Mouse (Mus musculus) spleen, adult 2 months (tissue): Measurements from ENCODE around the gene Wnt7a. TPM values are rescaled to one million over a fixed set of nuclear protein-coding genes. Genes with fewer than 3 reads are reported as not detected.
A peak's percentile ranks its signal among the peaks of the same experiment; 100 is the strongest.

Experiments
- DNase-seq, 2 experiments: peaks; one replicate each; pipeline versions ENCODE4 v3.0.0 to v3.0.0-alpha.2; 2012 to 2021; ENCODE audit warnings: low spot score in 2 of 2, low read depth in 1 of 2
- H3K27ac ChIP-seq: fragments of 200-500 bp; 2 replicates; pipeline ENCODE4 v1.5.1; 2012; ENCODE audit warnings: low read length, inconsistent platforms; ENCODE audit not compliant: insufficient read depth
- H3K27me3 ChIP-seq: fragments of 200-500 bp; 2 replicates; pipeline ENCODE4 v1.6.1; 2012; ENCODE audit warnings: mild to moderate bottlenecking, moderate library complexity, low read length, inconsistent platforms; ENCODE audit not compliant: control insufficient read depth, insufficient read depth
- H3K36me3 ChIP-seq: fragments of 200-500 bp; 2 replicates; pipeline ENCODE4 v1.6.1; 2012; ENCODE audit warnings: mild to moderate bottlenecking, low read length, inconsistent platforms; ENCODE audit not compliant: control insufficient read depth, insufficient read depth
- H3K4me1 ChIP-seq: fragments of 200-500 bp; 2 replicates; pipeline ENCODE4 v1.6.1; 2011; ENCODE audit warnings: inconsistent platforms; ENCODE audit not compliant: control insufficient read depth, insufficient read depth, insufficient read length
- H3K4me3 ChIP-seq: fragments of 200-500 bp; 2 replicates; pipeline ENCODE4 v1.5.1; 2011; ENCODE audit warnings: mild to moderate bottlenecking, inconsistent platforms; ENCODE audit not compliant: insufficient read depth, insufficient read length; ENCODE audit errors: extremely low read depth
- CTCF ChIP-seq: fragments of 200-500 bp; IDR thresholded peaks from 2 replicates; pipeline ENCODE4 v1.5.1; 2011; ENCODE audit warnings: mild to moderate bottlenecking, inconsistent platforms; ENCODE audit not compliant: insufficient read depth, insufficient read length, insufficient replicate concordance; ENCODE audit errors: extremely low read depth
- POLR2A ChIP-seq: fragments of 200-500 bp; IDR thresholded peaks from 2 replicates; pipeline ENCODE4 v1.6.1; 2011; ENCODE audit warnings: low read depth, low read length, inconsistent platforms
- WGBS: fragments of 180-500 bp; shearing (Covaris S2); methylation state at CpG from one replicate; pipeline ENCODE4 v1.1.7; 2018; 5-methylcytosine and 5-hydroxymethylcytosine counted together
- polyA plus RNA-seq: library from polyadenylated mRNA; depleted of rRNA; stranded (reverse); fragments of >200 nt; gene quantifications from 2 replicates; pipeline ENCODE4 v1.2.3, GENCODE M21; 2012

Wnt7a gene
- polyA plus RNA-seq, 1 experiment: 1.7 TPM

GRCm38 (mm10) chr6:91440474-91441144 is 29.4 kb upstream of the Wnt7a start:
- WGBS: 2% methylated on average over 30 of the region's 30 CpGs
- peaks cover 2% of the 10 kb centered on the region; the same call in 1 of the 2 replicates for H3K4me1 ChIP-seq
- H3K27ac ChIP-seq: no peak overlapping the region
- TF ChIP-seq POLR2A: peak; percentile 84
- TF ChIP-seq CTCF: no peak
- DNase-seq: peak; percentile 85
- H3K36me3 ChIP-seq: no peaks in the 10 kb centered on the region
- peak overlapping the region; percentile 66 for H3K4me3 ChIP-seq
- 0 out of 2 replicates have a peak, but pooled peaks cover 1% of the 10 kb centered on the region for H3K27me3 ChIP-seq

GRCm38 (mm10) chr6:91424151-91424550 is 13.0 kb upstream of the Wnt7a start:
- no peaks in the 10 kb centered on the region for H3K36me3 ChIP-seq
- no peak overlapping the region for H3K27ac ChIP-seq
- no peaks in the 10 kb centered on the region for H3K27me3 ChIP-seq
- no peaks in the 10 kb centered on the region for H3K4me1 ChIP-seq
- H3K4me3 ChIP-seq: no peak overlapping the region
- WGBS: 71% methylated on average over 4 of the region's 4 CpGs
- DNase-seq: no peak
- TF ChIP-seq POLR2A: no peak
- TF ChIP-seq CTCF: no peak

- no peaks in the 10 kb centered on the region for H3K36me3 ChIP-seq
- no peak overlapping the region for H3K27ac ChIP-seq
- H3K4me3 ChIP-seq: no peak overlapping the region
- WGBS: 75% methylated on average over 4 of the region's 4 CpGs
- no peaks in the 10 kb centered on the region for H3K27me3 ChIP-seq
- H3K4me1 ChIP-seq: no peaks in the 10 kb centered on the region
- DNase-seq: no peak
- no peak for TF ChIP-seq POLR2A
- no peak for TF ChIP-seq CTCF
Observed at GRCm38 (mm10) chr6:91421629-91422028, 10.5 kb upstream of the Wnt7a start.

GRCm38 (mm10) chr6:91417291-91417845 is 6.2 kb upstream of the Wnt7a start:
- WGBS: 78% methylated on average over 5 of the region's 5 CpGs
- H3K4me3 ChIP-seq: no peak overlapping the region
- H3K27me3 ChIP-seq: no peaks in the 10 kb centered on the region
- DNase-seq: no peak
- TF ChIP-seq POLR2A (no peak), CTCF (no peak)
- no peak overlapping the region for H3K27ac ChIP-seq
- no peaks in the 10 kb centered on the region for H3K36me3 ChIP-seq
- H3K4me1 ChIP-seq: no peaks in the 10 kb centered on the region

- WGBS: 73% methylated on average over 4 of the region's 4 CpGs
- Histone ChIP-seq H3K36me3 (no peaks in the 10 kb centered on the region), H3K27ac (no peak overlapping the region), H3K27me3 (peaks cover 2% of the 10 kb centered on the region), H3K4me3 (no peak overlapping the region), H3K4me1 (peaks cover under 1% of the 10 kb centered on the region; the same call in 1 of the 2 replicates)
- no peak for DNase-seq
- no peak for TF ChIP-seq POLR2A
- no peak for TF ChIP-seq CTCF
Observed at GRCm38 (mm10) chr6:91416146-91416545, 5.0 kb upstream of the Wnt7a start.

- H3K4me3 ChIP-seq: no peak overlapping the region
- no peak overlapping the region for H3K27ac ChIP-seq
- WGBS: 4% methylated on average over 4 of the region's 4 CpGs
- no peaks in the 10 kb centered on the region for H3K36me3 ChIP-seq
- no peak for DNase-seq
- peaks cover 2% of the 10 kb centered on the region; the same call in 1 of the 2 replicates for H3K4me1 ChIP-seq
- peaks cover 10% of the 10 kb centered on the region for H3K27me3 ChIP-seq
- TF ChIP-seq POLR2A: no peak
- TF ChIP-seq CTCF: peak; percentile 16; the same call in 1 of the 2 replicates
Observed at GRCm38 (mm10) chr6:91414890-91415289, 3.7 kb upstream of the Wnt7a start.

- peak in 1 of 2 experiments; percentile 40 for DNase-seq
- TF ChIP-seq CTCF: peak; percentile 84; the same call in 1 of the 2 replicates
- TF ChIP-seq POLR2A: no peak
- Histone ChIP-seq H3K4me3 (no peak overlapping the region; the same call in 1 of the 2 replicates), H3K27ac (no peak overlapping the region), H3K27me3 (peaks cover 10% of the 10 kb centered on the region), H3K36me3 (no peaks in the 10 kb centered on the region), H3K4me1 (peaks cover 2% of the 10 kb centered on the region; the same call in 1 of the 2 replicates)
- WGBS: 1% methylated on average over 46 of the region's 47 CpGs
Observed at GRCm38 (mm10) chr6:91411369-91411981, 312 bp upstream of the Wnt7a start.
